Mouse (Mus musculus) MEL (cell line): ENCODE data around the gene Mup3. TPM values are rescaled to one million over a fixed set of nuclear protein-coding genes. Genes with fewer than 3 reads are reported as not detected.
"Not testable (repeated sequence)": the region's sequence is repeated elsewhere in the genome, so short reads cannot be mapped to it uniquely, and the experiment has no call there.

Source experiments
- DNase-seq: peaks from one replicate; pipeline ENCODE4 v3.0.0; 2011; ENCODE audit warnings: low read depth, low spot score
- H3K27ac ChIP-seq: 2 replicates; pipeline ENCODE4 v1.5.1; 2012; ENCODE audit warnings: low read depth, mild to moderate bottlenecking, control low read depth, low read length, moderate library complexity; ENCODE audit not compliant: control insufficient read depth
- H3K27me3 ChIP-seq, 2 experiments: fragments of 150-350 bp in 1 of 2; sonication (generic) in 1 of 2; 2 replicates each; pipeline ENCODE4 v1.6.1; 2012; ENCODE audit warnings: low read length in 2 of 2, mild to moderate bottlenecking in 2 of 2, improper control_type of control experiment in 1 of 2, moderate library complexity in 1 of 2; ENCODE audit not compliant: insufficient read depth in 2 of 2, control insufficient read depth in 1 of 2
- H3K36me3 ChIP-seq, 2 experiments: 2 replicates each; pipeline ENCODE4 v1.6.1; 2012 to 2014; ENCODE audit warnings: low read length in 2 of 2, improper control_type of control experiment in 1 of 2, inconsistent platforms in 1 of 2, mild to moderate bottlenecking in 1 of 2; ENCODE audit not compliant: insufficient read depth in 2 of 2, control insufficient read depth in 1 of 2
- H3K4me1 ChIP-seq, 2 experiments: fragments of 150-350 bp in 1 of 2; sonication (generic) in 1 of 2; 2 replicates each; pipeline ENCODE4 v1.6.1; 2012; ENCODE audit warnings: low read length in 2 of 2, improper control_type of control experiment in 1 of 2, mild to moderate bottlenecking in 1 of 2; ENCODE audit not compliant: insufficient read depth in 2 of 2, control insufficient read depth in 1 of 2
- H3K4me3 ChIP-seq, 2 experiments: fragments of 150-350 bp in 1 of 2; sonication (generic) in 1 of 2; 2 replicates each; pipeline ENCODE4 v1.5.1; 2012; ENCODE audit warnings: low read depth in 2 of 2, low read length in 2 of 2, mild to moderate bottlenecking in 2 of 2, moderate library complexity in 2 of 2, control low read depth in 1 of 2, improper control_type of control experiment in 1 of 2; ENCODE audit not compliant: control insufficient read depth in 1 of 2, insufficient read depth in 1 of 2
- H3K79me2 ChIP-seq: 2 replicates; pipeline ENCODE4 v1.6.1; 2012; ENCODE audit warnings: mild to moderate bottlenecking, low read length, moderate library complexity; ENCODE audit not compliant: control insufficient read depth, poor library complexity, insufficient read depth
- H3K9ac ChIP-seq: 2 replicates; pipeline ENCODE4 v1.6.1; 2012; ENCODE audit warnings: low read depth, mild to moderate bottlenecking, control low read depth, low read length, moderate library complexity; ENCODE audit not compliant: control insufficient read depth, poor library complexity, severe bottlenecking
- H3K9me3 ChIP-seq: fragments of 150-350 bp; sonication (generic); replicated peaks from 2 replicates; pipeline ENCODE4 v1.6.1; 2012; ENCODE audit warnings: mild to moderate bottlenecking, low read length, improper control_type of control experiment, moderate library complexity; ENCODE audit not compliant: insufficient read depth
- BHLHE40 ChIP-seq: IDR thresholded peaks from 2 replicates; pipeline ENCODE4 v1.6.1; 2012; ENCODE audit warnings: low read depth, mild to moderate bottlenecking, inconsistent platforms, low read length, improper control_type of control experiment, borderline replicate concordance
- CHD1 ChIP-seq: IDR thresholded peaks from 2 replicates; pipeline ENCODE4 v1.6.1; 2012; ENCODE audit warnings: low read depth, mild to moderate bottlenecking, inconsistent platforms, low read length, improper control_type of control experiment
- CTCF ChIP-seq, 3 experiments: IDR thresholded peaks in 2 of 3; conservative IDR thresholded peaks in 1 of 3; 2 replicates each; pipeline ENCODE4 v1.5.1; 2011 to 2012; ENCODE audit warnings: low read length in 3 of 3, low read depth in 2 of 3, mild to moderate bottlenecking in 2 of 3, improper control_type of control experiment in 1 of 3, inconsistent platforms in 1 of 3, mixed read lengths in 1 of 3, moderate library complexity in 1 of 3; ENCODE audit not compliant: control insufficient read depth in 1 of 3, insufficient read depth in 1 of 3, poor library complexity in 1 of 3, severe bottlenecking in 1 of 3
- JUND ChIP-seq: IDR thresholded peaks from 2 replicates; pipeline ENCODE4 v1.6.1; 2011; ENCODE audit warnings: low read depth, mild to moderate bottlenecking, improper control_type of control experiment, low read length
- KAT2A ChIP-seq: conservative IDR thresholded peaks from 2 replicates; pipeline ENCODE4 v1.6.1; 2012; ENCODE audit warnings: low read depth, low read length, improper control_type of control experiment, inconsistent platforms
- NELFE ChIP-seq: IDR thresholded peaks from 2 replicates; pipeline ENCODE4 v1.6.1; 2011; ENCODE audit warnings: low read depth, low read length, improper control_type of control experiment
- NRF1 ChIP-seq: IDR thresholded peaks from 2 replicates; pipeline ENCODE4 v1.6.1; 2014; ENCODE audit warnings: low read depth, mild to moderate bottlenecking, inconsistent platforms, low read length, improper control_type of control experiment, moderate library complexity; ENCODE audit not compliant: poor library complexity, insufficient read depth, severe bottlenecking
- POLR2AphosphoS5 ChIP-seq: IDR thresholded peaks from 2 replicates; pipeline ENCODE4 v1.6.1; 2012; ENCODE audit warnings: low read depth, borderline replicate concordance, mild to moderate bottlenecking, inconsistent platforms, low read length, moderate library complexity, mixed read lengths
- RAD21 ChIP-seq: IDR thresholded peaks from 2 replicates; pipeline ENCODE4 v1.6.1; 2011; ENCODE audit warnings: mild to moderate bottlenecking, low read depth, low read length, improper control_type of control experiment
- RCOR1 ChIP-seq: IDR thresholded peaks from 2 replicates; pipeline ENCODE4 v1.6.1; 2012; ENCODE audit warnings: low read depth, mild to moderate bottlenecking, inconsistent platforms, low read length, improper control_type of control experiment
- SMC3 ChIP-seq: IDR thresholded peaks from 2 replicates; pipeline ENCODE4 v1.6.1; 2011; ENCODE audit warnings: low read depth, low read length, improper control_type of control experiment
- TBP ChIP-seq: IDR thresholded peaks from 2 replicates; pipeline ENCODE4 v1.8.0; 2011; ENCODE audit warnings: low read depth, low read length, improper control_type of control experiment
- TCF12 ChIP-seq: IDR thresholded peaks from 2 replicates; pipeline ENCODE4 v1.6.1; 2014; ENCODE audit warnings: low read depth, mild to moderate bottlenecking, inconsistent platforms, low read length, improper control_type of control experiment, moderate library complexity
- USF2 ChIP-seq, 2 experiments: IDR thresholded peaks; 2 replicates each; pipeline ENCODE4 v1.6.1; 2011 to 2012; ENCODE audit warnings: improper control_type of control experiment in 2 of 2, low read length in 2 of 2, borderline replicate concordance in 1 of 2, inconsistent platforms in 1 of 2, low read depth in 1 of 2, mild to moderate bottlenecking in 1 of 2; ENCODE audit not compliant: insufficient read depth in 1 of 2
- ZNF384 ChIP-seq: IDR thresholded peaks from 2 replicates; pipeline ENCODE4 v1.6.1; 2012; ENCODE audit warnings: low read depth, mild to moderate bottlenecking, inconsistent platforms, low read length, improper control_type of control experiment
- polyA plus RNA-seq, 2 experiments: library from polyadenylated mRNA; stranded (reverse) in 1 of 2; unstranded in 1 of 2; fragments of >175 nt in 1 of 2; fragments of >200 nt in 1 of 2; gene quantifications; 2 replicates each; pipeline versions ENCODE4 v1.2.1 to v1.2.4; 2012; ENCODE audit warnings: low replicate concordance in 2 of 2, low read depth in 1 of 2; ENCODE audit not compliant: insufficient read length in 2 of 2, insufficient read depth in 1 of 2, missing spikeins in 1 of 2
- total RNA-seq: library from RNA; depleted of rRNA; stranded (reverse); fragments of 300-350 nt; gene quantifications from 2 replicates; pipeline ENCODE4 v1.2.3, GENCODE M21; 2012

Mup3 gene
- total and polyA plus RNA-seq, 3 experiments, result not detected

- not testable (repeated sequence) for H3K27ac ChIP-seq, H3K9me3 ChIP-seq
- TF ChIP-seq SMC3 (peak; percentile 32; the same call in 1 of the 2 replicates), RAD21 (peak; percentile 44), CTCF (IDR thresholded peaks at IDR 0.05 in 2 of 3, conservative IDR thresholded peaks at IDR 0.05 in 1 of 3; ENCODE audit: control insufficient read depth in 1 of 3, insufficient read depth in 1 of 3, low read depth in 2 of 3, low read length in 3 of 3, poor library complexity in 1 of 3, severe bottlenecking in 1 of 3) (peak; percentile 53 to 62 (median 55))
- TF ChIP-seq, all 39 proteins: peak for 3; not testable (repeated sequence) for 36
- not testable (repeated sequence) for H3K4me3 ChIP-seq, H3K27me3 ChIP-seq, H3K9ac ChIP-seq, H3K79me2 ChIP-seq, H3K36me3 ChIP-seq, H3K4me1 ChIP-seq
- peak; percentile 26 for DNase-seq
Measured at GRCm38 (mm10) chr4:62103366-62103765, 16.2 kb upstream of the Mup3 start.

DNA sequence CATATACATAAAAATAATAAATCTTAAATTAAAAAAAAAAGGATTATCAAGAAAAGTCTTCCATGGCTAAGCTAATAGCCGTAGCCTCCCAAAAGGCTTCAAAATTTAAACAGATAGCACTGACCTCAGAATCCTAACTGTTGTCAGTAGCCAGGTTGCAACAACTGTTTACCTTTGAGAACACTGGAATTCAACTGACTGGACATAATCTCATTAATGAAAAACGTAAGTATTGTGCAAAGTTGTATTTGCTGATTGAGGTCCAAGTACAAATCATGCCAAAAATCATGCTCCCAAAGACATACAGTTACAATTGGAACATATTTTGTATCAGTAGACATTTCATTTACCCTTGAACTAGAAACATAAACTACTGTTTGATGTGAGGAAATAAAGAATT is 811 bp upstream of the Mup3 start:
- Histone ChIP-seq H3K4me1 (no peaks in the 10 kb centered on the region), H3K4me3 (no peak overlapping the region), H3K36me3 (no peaks in the 10 kb centered on the region), H3K9ac (no peak overlapping the region), H3K27me3 (no peaks in the 10 kb centered on the region), H3K79me2 (no peaks in the 10 kb centered on the region), H3K27ac (no peak overlapping the region), H3K9me3 (no peaks in the 10 kb centered on the region)
- DNase-seq, result no peak
- no peak for TF ChIP-seq ZNF384
- TF ChIP-seq JUND, result no peak
- TF ChIP-seq NELFE, result no peak
- TF ChIP-seq TCF12, result no peak
- no peak for TF ChIP-seq BHLHE40
- TF ChIP-seq CHD1, result no peak
- TF ChIP-seq RCOR1, result no peak
- TF ChIP-seq USF2 (IDR thresholded peaks at IDR 0.05; ENCODE audit: borderline replicate concordance in 1 of 2, insufficient read depth in 1 of 2, low read depth in 1 of 2, low read length in 2 of 2), result no peak
- no peak for TF ChIP-seq KAT2A
- TF ChIP-seq CTCF (IDR thresholded peaks at IDR 0.05 in 2 of 3, conservative IDR thresholded peaks at IDR 0.05 in 1 of 3; ENCODE audit: control insufficient read depth in 1 of 3, insufficient read depth in 1 of 3, low read depth in 2 of 3, low read length in 3 of 3, poor library complexity in 1 of 3, severe bottlenecking in 1 of 3), result no peak
- TF ChIP-seq POLR2AphosphoS5, result no peak
- TF ChIP-seq TBP, result no peak
- TF ChIP-seq NRF1, result no peak
- no peak for TF ChIP-seq RAD21
